Mouse (Mus musculus): ENCODE results near the gene Chrm1.

- TF ChIP-seq POLR2A (IDR thresholded peaks at IDR 0.05; ENCODE audit: borderline replicate concordance, control insufficient read depth, low read depth, low read length): no peak
- no peak for TF ChIP-seq CTCF (IDR thresholded peaks at IDR 0.05; ENCODE audit: control insufficient read depth, insufficient read depth, low read length)
Observed at GRCm38 (mm10) chr19:8710057-8710456, 46.5 kb downstream of the Chrm1 start.
